Mouse (Mus musculus): ENCODE measurements around the gene Enpep.

DNA sequence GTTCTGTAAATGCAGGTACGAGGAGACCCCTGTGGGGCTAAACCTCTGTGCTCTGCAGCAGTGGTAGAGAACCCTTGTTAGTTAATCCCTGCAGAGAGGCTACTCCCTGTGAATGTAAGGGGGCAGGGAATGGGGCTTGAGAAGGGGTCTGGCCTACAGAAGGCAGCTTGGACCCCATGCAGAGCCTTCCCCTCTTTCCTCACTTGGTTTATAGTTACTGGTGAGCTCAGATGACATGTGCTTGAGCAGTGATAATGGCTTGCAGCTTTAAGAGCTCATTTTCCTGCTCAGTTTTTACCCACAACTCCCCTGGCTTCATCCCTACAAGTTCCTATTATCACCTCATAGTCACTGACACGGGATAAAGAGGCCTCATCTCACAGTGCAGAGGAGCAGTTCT, 40.6 kb upstream of the Enpep start:
- TF ChIP-seq E2F4 (IDR thresholded peaks at IDR 0.05; ENCODE audit: insufficient read depth) (no peak), POLR2A (IDR thresholded peaks at IDR 0.05; ENCODE audit: insufficient read length, low read depth) (no peak), MAX (IDR thresholded peaks at IDR 0.05; ENCODE audit: low read depth) (no peak), POLR2AphosphoS2 (IDR thresholded peaks at IDR 0.05; ENCODE audit: insufficient read length, low read depth) (no peak), USF1 (IDR thresholded peaks at IDR 0.05; ENCODE audit: low read depth) (no peak), MYOD1 (IDR thresholded peaks at IDR 0.05; ENCODE audit: control insufficient read depth in 1 of 3, insufficient read length in 2 of 3, low read depth in 2 of 3) (no peak), TCF3 (IDR thresholded peaks at IDR 0.05; ENCODE audit: insufficient read length, low read depth) (no peak)

Data from myocyte (in vitro differentiated cells).